Mouse (Mus musculus) bone marrow macrophage, adult 2 months (primary cell): ENCODE results near the gene Hist1h3f. TPM values are rescaled to one million over a fixed set of nuclear protein-coding genes. Genes with fewer than 3 reads are reported as not detected.
"Not testable (repeated sequence)": the region's sequence is repeated elsewhere in the genome, so short reads cannot be mapped to it uniquely, and the experiment has no call there.

Experiments
- H3K27ac ChIP-seq: 2 replicates; pipeline ENCODE4 v1.5.1; 2012; ENCODE audit warnings: low read depth, low read length; ENCODE audit not compliant: insufficient read depth
- H3K4me1 ChIP-seq: 2 replicates; pipeline ENCODE4 v1.6.1; 2012; ENCODE audit warnings: low read length; ENCODE audit not compliant: control insufficient read depth, insufficient read depth
- H3K4me3 ChIP-seq: 2 replicates; pipeline ENCODE4 v1.5.1; 2012; ENCODE audit warnings: mild to moderate bottlenecking, low read length, moderate library complexity; ENCODE audit not compliant: insufficient read depth
- CTCF ChIP-seq: IDR thresholded peaks from 2 replicates; pipeline ENCODE4 v1.5.1; 2012; ENCODE audit warnings: low read depth, mild to moderate bottlenecking, low read length, moderate library complexity
- POLR2A ChIP-seq: IDR thresholded peaks from 2 replicates; pipeline ENCODE4 v1.6.1; 2012; ENCODE audit warnings: mild to moderate bottlenecking, low read depth, low read length, borderline replicate concordance
- polyA plus RNA-seq: library from polyadenylated mRNA; stranded (reverse); fragments of >200 nt; gene quantifications from 2 replicates; pipeline ENCODE4 v1.2.4, GENCODE M21; 2012; ENCODE audit not compliant: missing spikeins, insufficient read depth, insufficient read length

Hist1h3f gene
- polyA plus RNA-seq, 1 experiment, result 0.80 TPM

GRCm38 (mm10) chr13:23562699-23563462, 19.0 kb downstream of the Hist1h3f start:
- peak overlapping the region; percentile 99 for H3K27ac ChIP-seq
- TF ChIP-seq POLR2A, result no peak
- no peak for TF ChIP-seq CTCF
- peak overlapping the region; percentile 35 for H3K4me3 ChIP-seq
- peaks cover 23% of the 10 kb centered on the region for H3K4me1 ChIP-seq

GRCm38 (mm10) chr13:23564482-23564881, 20.6 kb downstream of the Hist1h3f start:
- Histone ChIP-seq H3K4me1 (peaks cover 23% of the 10 kb centered on the region), H3K27ac (no peak overlapping the region; the same call in 1 of the 2 replicates), H3K4me3 (no peak overlapping the region)
- TF ChIP-seq CTCF (no peak), POLR2A (no peak)

DNA sequence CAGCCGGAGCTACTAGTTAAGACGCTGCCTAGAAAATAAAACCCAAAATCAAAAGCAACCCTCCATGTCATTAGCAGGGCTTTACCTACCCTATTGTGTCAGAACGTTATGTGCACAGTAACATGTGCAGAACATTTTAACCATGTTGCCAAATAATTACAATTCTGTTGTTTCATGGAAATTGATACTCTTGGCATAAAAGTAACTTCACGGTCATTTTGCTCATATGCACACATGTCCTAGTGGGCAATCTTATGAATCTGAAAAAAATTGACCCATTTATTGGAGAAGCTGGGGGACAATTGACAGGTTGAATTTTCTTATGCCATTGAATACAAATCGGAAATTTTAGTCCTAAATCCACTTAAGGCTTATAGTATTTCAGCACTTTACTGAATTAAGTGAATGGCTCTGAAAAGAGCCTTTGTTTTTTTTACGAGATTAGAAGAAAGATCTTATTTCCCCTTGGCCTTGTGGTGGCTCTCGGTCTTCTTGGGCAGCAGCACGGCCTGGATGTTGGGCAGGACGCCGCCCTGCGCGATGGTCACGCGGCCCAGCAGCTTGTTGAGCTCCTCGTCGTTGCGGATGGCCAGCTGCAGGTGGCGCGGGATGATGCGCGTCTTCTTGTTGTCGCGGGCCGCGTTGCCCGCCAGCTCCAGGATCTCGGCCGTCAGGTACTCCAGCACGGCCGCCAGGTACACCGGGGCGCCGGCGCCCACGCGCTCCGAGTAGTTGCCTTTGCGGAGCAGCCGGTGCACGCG, 26.6 kb downstream of the Hist1h3f start:
- H3K4me1 ChIP-seq, result not testable (repeated sequence)
- peak overlapping the region; percentile 83 for H3K27ac ChIP-seq
- H3K4me3 ChIP-seq, result peak overlapping the region; percentile 42

GRCm38 (mm10) chr13:23571022-23571503, 27.2 kb downstream of the Hist1h3f start, which contains the start of the genes Hist1h2ae and Hist1h2bg:
Gene Hist1h2ae, minus strand, starts transcription at chr13:23571220.
Gene Hist1h2bg, plus strand, starts transcription at chr13:23571396.
- H3K4me1 ChIP-seq, result peaks cover 5% of the 10 kb centered on the region
- peak within 1 kb of the TSS; percentile 83 for H3K27ac ChIP-seq
- peak within 1 kb of the TSS; percentile 57 for H3K4me3 ChIP-seq
- TF ChIP-seq POLR2A (no peak), CTCF (no peak)

GRCm38 (mm10) chr13:23571504-23572217, 27.8 kb downstream of the Hist1h3f start:
- H3K27ac ChIP-seq, result peak overlapping the region; percentile 75
- not testable (repeated sequence) for H3K4me1 ChIP-seq
- H3K4me3 ChIP-seq, result peak overlapping the region; percentile 57

DNA sequence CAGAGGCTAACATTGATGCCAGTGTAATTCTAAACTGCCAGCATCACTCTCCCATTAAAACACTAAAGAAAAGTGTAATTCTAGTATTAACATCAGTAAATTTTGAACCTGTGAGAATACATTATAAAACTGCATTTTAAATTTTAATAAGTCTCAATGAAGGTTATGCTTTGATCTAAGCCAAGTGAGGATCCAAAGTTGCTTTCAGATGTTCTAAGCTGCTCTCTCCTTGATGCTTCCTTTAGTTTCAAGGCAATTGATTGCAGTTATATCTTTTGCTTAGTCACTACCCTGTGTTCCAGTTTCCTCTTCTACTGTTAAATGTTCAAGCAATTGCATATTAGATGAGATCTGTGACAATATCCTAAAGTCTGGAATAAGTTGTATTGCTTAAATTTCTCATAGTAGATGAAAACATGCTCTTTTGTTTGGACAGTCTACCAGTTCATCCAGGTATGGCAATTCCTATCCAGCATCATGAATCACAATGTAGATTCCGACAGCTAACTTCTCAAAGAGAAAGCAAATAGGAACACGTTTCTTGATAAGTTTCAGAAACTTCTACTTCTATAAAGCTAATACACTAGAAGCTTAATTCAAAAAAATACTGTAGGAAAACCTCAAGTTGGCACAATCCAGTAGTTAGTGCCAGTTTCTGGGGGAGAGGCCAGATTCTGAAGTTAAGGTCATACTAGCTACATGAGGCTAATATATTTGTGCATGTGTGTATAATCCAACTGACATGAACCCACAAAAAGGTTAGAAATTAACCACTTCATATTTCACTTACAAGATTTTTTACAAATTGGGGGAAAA, 28.6 kb downstream of the Hist1h3f start:
- no peak overlapping the region; the same call in 1 of the 2 replicates for H3K4me3 ChIP-seq
- H3K4me1 ChIP-seq, result peaks cover 13% of the 10 kb centered on the region
- peak overlapping the region; percentile 75 for H3K27ac ChIP-seq
- TF ChIP-seq CTCF, result no peak
- TF ChIP-seq POLR2A, result no peak

GRCm38 (mm10) chr13:23573034-23573897, 29.4 kb downstream of the Hist1h3f start:
- Histone ChIP-seq H3K4me3 (peak overlapping the region; percentile 53), H3K4me1 (peaks cover 15% of the 10 kb centered on the region), H3K27ac (peak overlapping the region; percentile 81)

- Histone ChIP-seq H3K4me3 (peak within 1 kb of the TSS; percentile 53), H3K4me1 (peaks cover 15% of the 10 kb centered on the region), H3K27ac (peak within 1 kb of the TSS; percentile 83)
Measured at GRCm38 (mm10) chr13:23573898-23574524, 30.2 kb downstream of the Hist1h3f start, which contains the start of the genes Hist1h2bf and Hist1h2ad. Gene Hist1h2bf, minus strand, starts transcription at chr13:23574196. Gene Hist1h2ad, plus strand, starts transcription at chr13:23574381.

- H3K4me3 ChIP-seq, result peak overlapping the region; percentile 42; the same call in 1 of the 2 replicates
- H3K27ac ChIP-seq, result peak overlapping the region; percentile 83
- peaks cover 13% of the 10 kb centered on the region for H3K4me1 ChIP-seq
Measured at GRCm38 (mm10) chr13:23574546-23575170, 30.8 kb downstream of the Hist1h3f start.
